Mouse (Mus musculus) heart, embryonic 10.5 days (tissue): ENCODE data around the gene Gadd45gip1. TPM values are rescaled to one million over a fixed set of nuclear protein-coding genes. Genes with fewer than 3 reads are reported as not detected.

Experiments
- DNase-seq: peaks from one replicate; pipeline ENCODE4 v3.0.0-alpha.2; 2017; ENCODE audit warnings: low spot score
- H3K27ac ChIP-seq: fragments of 300-500 bp; sonication (generic); 2 replicates; pipeline ENCODE4 v1.5.1; 2016; ENCODE audit warnings: mild to moderate bottlenecking
- H3K27me3 ChIP-seq: fragments of 300-500 bp; sonication (generic); 2 replicates; pipeline ENCODE4 v1.6.1; 2016; ENCODE audit warnings: mild to moderate bottlenecking; ENCODE audit not compliant: poor library complexity, insufficient read depth, severe bottlenecking
- H3K36me3 ChIP-seq: fragments of 300-500 bp; sonication (generic); 2 replicates; pipeline ENCODE4 v1.6.1; 2016; ENCODE audit warnings: mild to moderate bottlenecking, moderate library complexity
- H3K4me1 ChIP-seq: fragments of 300-500 bp; sonication (generic); 2 replicates; pipeline ENCODE4 v1.6.1; 2016; ENCODE audit warnings: mild to moderate bottlenecking
- H3K4me3 ChIP-seq: fragments of 300-500 bp; sonication (generic); 2 replicates; pipeline ENCODE4 v1.5.1; 2016; ENCODE audit warnings: mild to moderate bottlenecking, moderate library complexity
- H3K9me3 ChIP-seq: fragments of 300-500 bp; sonication (generic); 2 replicates; pipeline ENCODE4 v1.6.1; 2016; ENCODE audit warnings: mild to moderate bottlenecking, moderate library complexity
- WGBS: fragments of 180-500 bp; shearing (Covaris S2); methylation state at CpG from one replicate; pipeline ENCODE4 v1.1.7; 2016; 5-methylcytosine and 5-hydroxymethylcytosine counted together
- polyA plus RNA-seq: library from polyadenylated mRNA; unstranded; fragments of >200 nt; fragmentation: Nextera tagmentation; extraction: Ambion mirVana; gene quantifications from 2 replicates; pipeline ENCODE4 v1.2.1, GENCODE M21; 2016

The Gadd45gip1 gene
- polyA plus RNA-seq, 1 experiment from 2014 or later: 60.5 TPM

GRCm38 (mm10) chr8:84799999-84800831 lies 31.1 kb upstream of the Gadd45gip1 start, which contains the start of gene Nfix:
Gene Nfix, minus strand, starts transcription at chr8:84800344.
- 23% methylated on average over 106 of the region's 125 CpGs for WGBS
- peak within 1 kb of the TSS; percentile 69 for H3K4me3 ChIP-seq
- peaks cover 13% of the 10 kb centered on the region; the same call in 1 of the 2 replicates for H3K4me1 ChIP-seq
- no peak for DNase-seq
- no peaks in the 10 kb centered on the region for H3K9me3 ChIP-seq
- peak within 1 kb of the TSS; percentile 79 for H3K27ac ChIP-seq
- no peaks in the 10 kb centered on the region; the same call in 1 of the 2 replicates for H3K36me3 ChIP-seq
- H3K27me3 ChIP-seq: peaks cover 95% of the 10 kb centered on the region

- peaks cover 4% of the 10 kb centered on the region; the same call in 1 of the 2 replicates for H3K9me3 ChIP-seq
- WGBS: 94% methylated on average over 5 of the region's 5 CpGs
- H3K27ac ChIP-seq: no peak overlapping the region
- peaks cover 12% of the 10 kb centered on the region for H3K4me1 ChIP-seq
- no peak overlapping the region for H3K4me3 ChIP-seq
- H3K36me3 ChIP-seq: no peaks in the 10 kb centered on the region
- peaks cover 88% of the 10 kb centered on the region for H3K27me3 ChIP-seq
- DNase-seq: no peak
Measured at GRCm38 (mm10) chr8:84806031-84806430, 25.3 kb upstream of the Gadd45gip1 start.

DNA sequence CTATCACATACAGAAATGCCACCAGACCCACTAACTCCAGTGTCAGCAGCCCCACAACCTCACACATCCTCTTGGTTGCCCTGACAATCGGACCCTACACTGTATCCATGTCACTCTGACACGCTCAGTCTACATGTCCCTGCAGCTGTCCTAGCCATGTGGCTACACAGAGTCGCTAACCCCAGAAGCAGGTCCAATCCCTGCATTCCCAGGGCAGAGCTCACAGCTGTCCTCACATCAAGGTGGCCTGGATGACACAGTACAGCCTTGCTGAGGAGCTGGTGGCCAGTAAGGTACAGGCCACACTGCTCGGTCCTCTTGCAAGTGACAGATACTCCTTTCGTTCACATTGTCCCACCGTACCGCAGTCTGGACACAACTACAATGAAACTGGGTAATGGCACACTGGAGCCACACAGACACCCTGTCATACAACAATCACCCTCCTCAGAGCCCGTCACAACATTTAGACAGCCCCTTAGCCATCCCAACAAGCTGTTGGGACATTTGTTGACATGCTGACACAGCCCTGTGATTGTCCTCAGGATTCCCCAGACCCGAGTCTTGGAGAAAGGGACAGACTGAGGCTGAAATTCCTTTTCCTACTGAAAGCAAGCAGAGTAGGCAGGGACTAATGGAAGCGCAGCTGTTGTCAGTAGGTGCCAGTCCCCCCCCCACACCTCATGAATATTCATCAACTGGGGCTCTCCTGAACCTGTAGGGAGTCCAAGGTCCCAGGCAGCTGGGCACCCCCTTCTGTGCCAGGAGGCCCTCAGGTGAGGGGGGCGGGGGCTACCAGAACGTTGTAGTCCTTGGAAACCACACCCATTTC lies 22.0 kb upstream of the Gadd45gip1 start:
- DNase-seq: no peak
- 49% methylated on average over 12 of the region's 12 CpGs for WGBS

GRCm38 (mm10) chr8:84809941-84810280 lies 21.4 kb upstream of the Gadd45gip1 start:
- 73% methylated on average over 5 of the region's 5 CpGs for WGBS
- DNase-seq: no peak
- peaks cover 4% of the 10 kb centered on the region; the same call in 1 of the 2 replicates for H3K9me3 ChIP-seq
- H3K4me1 ChIP-seq: peaks cover 22% of the 10 kb centered on the region
- H3K27ac ChIP-seq: no peak overlapping the region
- no peak overlapping the region for H3K4me3 ChIP-seq
- peaks cover 86% of the 10 kb centered on the region for H3K27me3 ChIP-seq
- no peaks in the 10 kb centered on the region for H3K36me3 ChIP-seq

More for the DNA sequence above, 22.0 kb upstream of the Gadd45gip1 start:
- Histone ChIP-seq H3K4me1 (peaks cover 18% of the 10 kb centered on the region), H3K9me3 (peaks cover 4% of the 10 kb centered on the region; the same call in 1 of the 2 replicates), H3K27me3 (peaks cover 86% of the 10 kb centered on the region), H3K27ac (no peak overlapping the region), H3K4me3 (no peak overlapping the region), H3K36me3 (no peaks in the 10 kb centered on the region)

GRCm38 (mm10) chr8:84810896-84811295 lies 20.4 kb upstream of the Gadd45gip1 start:
- peaks cover 29% of the 10 kb centered on the region for H3K4me1 ChIP-seq
- peak; percentile 91 for DNase-seq
- H3K4me3 ChIP-seq: peak overlapping the region; percentile 54
- H3K9me3 ChIP-seq: peaks cover 4% of the 10 kb centered on the region; the same call in 1 of the 2 replicates
- no peak overlapping the region for H3K27ac ChIP-seq
- peaks cover 83% of the 10 kb centered on the region for H3K27me3 ChIP-seq
- WGBS: 2% methylated on average over 32 of the region's 32 CpGs
- H3K36me3 ChIP-seq: no peaks in the 10 kb centered on the region

DNA sequence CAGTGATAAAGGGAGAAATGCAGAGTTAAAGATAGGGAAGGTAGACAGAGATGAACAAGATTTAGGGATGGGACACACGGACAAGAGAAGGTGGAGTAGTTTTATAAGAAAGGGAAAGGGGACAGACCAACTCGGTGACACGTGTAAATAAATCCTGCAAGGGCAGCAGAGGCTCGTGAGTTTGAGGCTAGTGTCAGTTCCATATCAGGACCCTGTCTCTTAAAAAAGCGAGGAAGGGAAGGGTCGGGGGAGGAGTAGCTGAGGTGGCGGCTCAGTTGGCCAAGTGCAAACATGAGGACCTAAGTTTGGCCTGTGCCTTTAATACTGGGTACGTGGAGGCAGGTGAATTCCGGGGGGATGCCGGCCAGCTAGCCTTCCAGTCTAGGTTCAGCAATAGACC lies 20.0 kb upstream of the Gadd45gip1 start:
- 21% methylated on average over 10 of the region's 10 CpGs for WGBS
- peak overlapping the region; percentile 16; the same call in 1 of the 2 replicates for H3K27ac ChIP-seq

GRCm38 (mm10) chr8:84813059-84813458 lies 18.3 kb upstream of the Gadd45gip1 start:
- no peaks in the 10 kb centered on the region for H3K36me3 ChIP-seq
- WGBS: 1% methylated on average over 5 of the region's 5 CpGs
- H3K27me3 ChIP-seq: peaks cover 76% of the 10 kb centered on the region

More for the DNA sequence above, 20.0 kb upstream of the Gadd45gip1 start:
- Histone ChIP-seq H3K9me3 (peaks cover under 1% of the 10 kb centered on the region; the same call in 1 of the 2 replicates), H3K4me3 (peak overlapping the region; percentile 54), H3K36me3 (no peaks in the 10 kb centered on the region), H3K4me1 (peaks cover 29% of the 10 kb centered on the region), H3K27me3 (peaks cover 83% of the 10 kb centered on the region)
- DNase-seq: no peak

DNA sequence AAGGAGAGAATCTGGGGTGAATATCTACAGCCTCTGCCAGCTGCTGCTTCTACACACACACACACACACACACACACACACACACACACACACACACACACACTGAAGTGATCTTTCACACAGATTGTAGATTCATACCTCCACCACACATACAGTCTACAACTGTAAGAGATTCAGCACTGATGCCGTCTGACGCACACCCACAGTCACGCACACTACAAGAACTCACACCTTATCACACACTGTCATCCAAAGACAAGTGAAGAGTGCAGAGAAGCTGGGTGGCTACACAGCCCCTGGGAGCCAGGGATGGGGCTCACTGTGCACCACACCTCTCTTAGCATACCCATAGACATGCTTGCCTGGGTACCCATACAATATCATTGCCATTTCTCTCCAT lies 17.5 kb upstream of the Gadd45gip1 start:
- Histone ChIP-seq H3K27ac (no peak overlapping the region), H3K27me3 (peaks cover 69% of the 10 kb centered on the region), H3K9me3 (no peaks in the 10 kb centered on the region), H3K36me3 (no peaks in the 10 kb centered on the region), H3K4me3 (no peak overlapping the region), H3K4me1 (peaks cover 29% of the 10 kb centered on the region)
- DNase-seq: no peak
- 64% methylated on average over 3 of the region's 3 CpGs for WGBS

More at GRCm38 (mm10) chr8:84813059-84813458, 18.3 kb upstream of the Gadd45gip1 start:
- Histone ChIP-seq H3K4me3 (no peak overlapping the region), H3K9me3 (no peaks in the 10 kb centered on the region), H3K4me1 (peaks cover 29% of the 10 kb centered on the region), H3K27ac (no peak overlapping the region)
- no peak for DNase-seq

DNA sequence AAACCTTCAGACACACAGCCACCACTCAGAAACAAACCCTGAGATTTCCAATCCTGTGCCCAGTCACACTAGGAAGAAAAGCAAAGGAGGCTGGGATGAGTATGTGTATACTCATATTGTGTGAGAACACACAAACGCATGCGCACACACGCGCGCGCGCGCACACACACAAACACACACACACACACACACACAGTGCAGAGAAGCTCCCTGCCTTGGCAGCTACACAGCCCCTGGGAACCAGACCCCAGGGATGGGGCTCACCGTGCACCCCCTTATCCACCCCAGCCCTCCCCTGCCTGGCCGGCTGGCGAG lies 17.1 kb upstream of the Gadd45gip1 start:
- H3K9me3 ChIP-seq: no peaks in the 10 kb centered on the region
- DNase-seq: no peak
- 85% methylated on average over 11 of the region's 11 CpGs for WGBS
- H3K4me1 ChIP-seq: peaks cover 28% of the 10 kb centered on the region
- H3K36me3 ChIP-seq: no peaks in the 10 kb centered on the region
- H3K4me3 ChIP-seq: no peak overlapping the region
- H3K27ac ChIP-seq: no peak overlapping the region
- peaks cover 65% of the 10 kb centered on the region for H3K27me3 ChIP-seq

- Histone ChIP-seq H3K4me1 (peaks cover 22% of the 10 kb centered on the region), H3K9me3 (no peaks in the 10 kb centered on the region), H3K27ac (no peak overlapping the region), H3K4me3 (peak overlapping the region; percentile 22), H3K36me3 (no peaks in the 10 kb centered on the region), H3K27me3 (peaks cover 59% of the 10 kb centered on the region)
- no peak for DNase-seq
- WGBS: 42% methylated on average over 19 of the region's 19 CpGs
Measured at GRCm38 (mm10) chr8:84814555-84815441, 16.5 kb upstream of the Gadd45gip1 start.

GRCm38 (mm10) chr8:84815547-84815946 lies 15.8 kb upstream of the Gadd45gip1 start:
- no peaks in the 10 kb centered on the region for H3K9me3 ChIP-seq
- peak; percentile 94 for DNase-seq
- WGBS: 9% methylated on average over 9 of the region's 9 CpGs
- H3K4me1 ChIP-seq: peaks cover 21% of the 10 kb centered on the region
- H3K4me3 ChIP-seq: peak overlapping the region; percentile 22
- peaks cover 56% of the 10 kb centered on the region for H3K27me3 ChIP-seq
- H3K36me3 ChIP-seq: no peaks in the 10 kb centered on the region
- no peak overlapping the region for H3K27ac ChIP-seq

DNA sequence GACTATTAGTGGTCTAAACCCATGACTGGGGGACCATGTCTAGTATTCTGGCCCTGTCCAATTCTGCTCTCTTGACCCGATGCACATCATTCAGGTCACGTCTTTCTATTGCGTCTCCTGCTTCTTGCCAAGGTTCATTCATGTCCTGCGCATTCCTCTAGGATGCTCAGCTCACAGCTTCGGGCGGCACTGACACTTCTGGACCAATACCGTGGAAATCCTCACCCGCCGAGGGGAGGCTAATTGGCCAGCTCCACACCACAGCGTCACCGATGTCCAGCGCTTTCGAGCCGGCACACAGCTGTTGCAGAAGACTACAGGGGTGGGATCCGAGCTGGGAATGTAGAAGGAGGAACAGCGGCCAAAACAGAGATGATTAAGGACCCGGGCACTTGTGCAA lies 15.2 kb upstream of the Gadd45gip1 start:
- H3K9me3 ChIP-seq: no peaks in the 10 kb centered on the region
- H3K27me3 ChIP-seq: peaks cover 50% of the 10 kb centered on the region
- 70% methylated on average over 17 of the region's 17 CpGs for WGBS

More for the DNA sequence above, 15.2 kb upstream of the Gadd45gip1 start:
- Histone ChIP-seq H3K4me1 (peaks cover 20% of the 10 kb centered on the region), H3K4me3 (no peak overlapping the region), H3K36me3 (no peaks in the 10 kb centered on the region), H3K27ac (no peak overlapping the region)
- DNase-seq: no peak
